Mouse (Mus musculus): Measurements from ENCODE around the gene Thnsl2. TPM values are rescaled to one million over a fixed set of nuclear protein-coding genes. Genes with fewer than 3 reads are reported as not detected.

Thnsl2 gene
- 1 to 10 TPM; 2.4 to 4.1 TPM for polyA plus RNA-seq (2017; shearing (Covaris generic))

GRCm38 (mm10) chr6:71143894-71144455 lies at the start of gene Thnsl2:
TSS of gene Thnsl2 (minus strand) at chr6:71144439.

Other genes with a start within 250 kb of the Thnsl2 start
- gene Tex37, start 225.5 kb downstream of the Thnsl2 start, polyA plus RNA-seq (2017; shearing (Covaris generic)): not detected
- not detected for gene Foxi3, start 187.9 kb downstream of the Thnsl2 start, polyA plus RNA-seq (2017; shearing (Covaris generic))
- gene Fabp1, start 55.4 kb upstream of the Thnsl2 start, polyA plus RNA-seq (2017; shearing (Covaris generic)): not detected
- 10 to 100 TPM; 80.5 to 88.5 TPM for gene Krcc1, start 127.2 kb upstream of the Thnsl2 start, polyA plus RNA-seq (2017; shearing (Covaris generic))
- gene Smyd1, start 177.8 kb upstream of the Thnsl2 start, polyA plus RNA-seq (2017; shearing (Covaris generic)): not detected
- gene Cd8b1, start 178.3 kb upstream of the Thnsl2 start, polyA plus RNA-seq (2017; shearing (Covaris generic)): 10 to 100 TPM; 24.3 to 30.2 TPM
- 1 to 10 TPM; 1.9 to 4.6 TPM for gene Cd8a, start 229.0 kb upstream of the Thnsl2 start, polyA plus RNA-seq (2017; shearing (Covaris generic))